In the genomic region with DNA sequence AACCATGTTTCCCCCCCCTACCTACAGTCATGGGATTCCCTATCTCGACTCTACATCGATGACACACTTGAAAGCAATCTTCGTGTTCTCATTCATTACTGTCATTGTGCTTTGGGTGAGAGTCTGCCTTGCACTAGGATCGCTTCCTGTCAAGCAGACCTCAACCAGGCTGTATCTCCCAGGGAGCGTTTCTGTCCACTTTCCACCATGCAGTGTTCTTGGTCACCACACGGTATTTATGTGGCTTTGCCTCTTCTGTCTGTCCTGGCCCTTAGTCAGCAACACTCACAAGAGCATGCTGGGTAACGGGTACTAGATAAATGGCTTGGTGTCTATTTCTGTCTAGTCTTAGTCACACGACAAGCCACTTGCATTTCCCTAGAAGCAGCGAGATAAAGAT, we compare ENCODE assay signal across 24 mouse cellular contexts. TPM values are rescaled to one million over a fixed set of nuclear protein-coding genes. Genes with fewer than 3 reads are reported as not detected.
DNase-seq lines count a peak whose midpoint lies in the region; ATAC-seq and TF ChIP-seq lines count a peak whose summit lies in the region.
"Had no signal": no experiment of that assay in that cellular context is flagged by ENCODE, and none has a peak within 500 bp of the region (broad histone marks: within the 10 kb centered on the region; RNA-seq: fewer than 3 reads in every experiment).

No protein-coding gene starts in this region.

- no peak for TF ChIP-seq EP300 in lung, postnatal 0 days (IDR thresholded peaks at IDR 0.05)

- no peak overlapping the region for H3K9ac ChIP-seq in lung, postnatal 0 days (replicated peaks; ENCODE audit: low read depth)
- H3K9ac ChIP-seq in forebrain, embryonic 12.5 days, result no peak overlapping the region
- H3K9ac ChIP-seq: embryonic facial prominence, embryonic 12.5 days; heart, embryonic 13.5 days; hindbrain, embryonic 12.5 days; limb, embryonic 12.5 days; liver, embryonic 13.5 days had no signal

- H3K4me1 ChIP-seq in lung, postnatal 0 days (ENCODE audit: insufficient read depth, low read depth, low read length), result no peaks in the 10 kb centered on the region
- no peaks in the 10 kb centered on the region for H3K4me1 ChIP-seq in forebrain, embryonic 12.5 days
- H3K4me1 ChIP-seq: embryonic facial prominence, embryonic 12.5 days had no signal

- H3K27me3 ChIP-seq in lung, postnatal 0 days (replicated peaks; ENCODE audit: insufficient read depth, low read length), result no peaks in the 10 kb centered on the region
- no peaks in the 10 kb centered on the region for H3K27me3 ChIP-seq in forebrain, embryonic 12.5 days
- H3K27me3 ChIP-seq: embryonic facial prominence, embryonic 12.5 days; hindbrain, embryonic 12.5 days; limb, embryonic 12.5 days; liver, embryonic 13.5 days had no signal

- WGBS in lung, postnatal 0 days, result 66% methylated on average over 9 of the region's 9 CpGs
- WGBS in forebrain, embryonic 12.5 days, result 91% methylated on average over 9 of the region's 9 CpGs

- peak; percentile 4 for DNase-seq in lung, postnatal 0 days (ENCODE audit: low spot score)
- no peak for DNase-seq in lung, postnatal 14 days
- peak; percentile 75 for DNase-seq in CD4-positive, CD25-positive, alpha-beta regulatory T cell, adult 2 months (ENCODE audit: low read depth, low spot score)
- no peak for DNase-seq in liver
- no peak for DNase-seq in layer of hippocampus, adult 9-10 months (ENCODE audit: low spot score)
- DNase-seq: adrenal gland, adult 8-10 months; cerebellum, adult 18-20 months; cerebellum, postnatal 14 days; gastrocnemius, adult 2 months; kidney, adult 2 months; kidney, postnatal 10 days; liver, embryonic 13.5 days; lung, adult 2 months; lung, postnatal 36 days; right cerebral cortex, postnatal 14 days had no signal

- no peak overlapping the region for H3K27ac ChIP-seq in lung, postnatal 0 days (ENCODE audit: low read length)
- no peak overlapping the region for H3K27ac ChIP-seq in forebrain, embryonic 12.5 days
- H3K27ac ChIP-seq: embryonic facial prominence, embryonic 12.5 days; gastrocnemius, adult 2 months; heart, embryonic 13.5 days; hindbrain, embryonic 12.5 days; limb, embryonic 12.5 days; liver, embryonic 13.5 days; midbrain, embryonic 10.5 days had no signal

- TF ChIP-seq CTCF in lung, postnatal 0 days (IDR thresholded peaks at IDR 0.05), result no peak

- no peak overlapping the region for H3K4me2 ChIP-seq in lung, postnatal 0 days (replicated peaks; ENCODE audit: low read depth, low read length)
- no peak overlapping the region for H3K4me2 ChIP-seq in forebrain, embryonic 12.5 days
- H3K4me2 ChIP-seq: embryonic facial prominence, embryonic 12.5 days; heart, embryonic 13.5 days; hindbrain, embryonic 12.5 days; limb, embryonic 12.5 days; liver, embryonic 13.5 days had no signal

- ATAC-seq in lung, postnatal 0 days, result no peak
- ATAC-seq in activated CD4-positive, CD25-positive, alpha-beta regulatory T cell, adult 4 months, result peak; percentile 74
- ATAC-seq in megakaryocyte progenitor cell, adult 5-6 weeks (replicated peaks; ENCODE audit: poor library complexity), result peak; percentile 25; the same call in 1 of the 2 replicates
- ATAC-seq in forebrain, embryonic 12.5 days (ENCODE audit: low FRiP score), result no peak
- ATAC-seq: midbrain, embryonic 16.5 days had no signal

- H3K9me3 ChIP-seq in lung, postnatal 0 days (ENCODE audit: low read length), result no peaks in the 10 kb centered on the region
- H3K9me3 ChIP-seq in forebrain, embryonic 12.5 days, result no peaks in the 10 kb centered on the region
- H3K9me3 ChIP-seq: embryonic facial prominence, embryonic 12.5 days; heart, embryonic 13.5 days; hindbrain, embryonic 12.5 days; limb, embryonic 12.5 days; liver, embryonic 13.5 days; midbrain, embryonic 10.5 days had no signal

- no peak overlapping the region for H3K4me3 ChIP-seq in lung, postnatal 0 days (ENCODE audit: low read depth, low read length)
- no peak overlapping the region for H3K4me3 ChIP-seq in forebrain, embryonic 12.5 days (replicated peaks)
- H3K4me3 ChIP-seq: embryonic facial prominence, embryonic 12.5 days; gastrocnemius, adult 2 months; heart, embryonic 13.5 days; hindbrain, embryonic 12.5 days; limb, embryonic 12.5 days; liver, embryonic 13.5 days; midbrain, embryonic 10.5 days had no signal

- H3K36me3 ChIP-seq in lung, postnatal 0 days (ENCODE audit: insufficient read depth, low read length), result 0 out of 2 replicates have a peak, but pooled peaks cover 17% of the 10 kb centered on the region
- H3K36me3 ChIP-seq in forebrain, embryonic 12.5 days (replicated peaks), result peaks cover 39% of the 10 kb centered on the region

RNA-seq across cellular contexts. Expression of a gene that starts 29.0 kb away (rescaled TPM):
- 9.2 and 12.7 TPM in 2 replicates for polyA plus RNA-seq in lung, postnatal 0 days (2015; fragmentation: Nextera tagmentation; extraction: Ambion mirVana)
- under 1 TPM in 1 of 2 experiments, not detected in 1; 0.26 TPM for polyA plus RNA-seq in activated CD4-positive, CD25-positive, alpha-beta regulatory T cell, adult 4 months (2017; shearing (Covaris generic))
- 0.20 and 0.30 TPM in 2 replicates for total RNA-seq in megakaryocyte progenitor cell, adult 5-6 weeks (2015)
- 0.33 and 0.34 TPM in 2 replicates for total RNA-seq in megakaryocyte progenitor cell, adult 5-6 weeks (2017)
- polyA plus RNA-seq in forebrain, embryonic 12.5 days (2016; fragmentation: Nextera tagmentation; extraction: Ambion mirVana), result 1.7 and 2.0 TPM in 2 replicates

RNA-seq across cellular contexts. Expression of a gene that starts 29.3 kb away (rescaled TPM):
- 1,283 and 1,300 TPM in 2 replicates for polyA plus RNA-seq in lung, postnatal 0 days (2015; fragmentation: Nextera tagmentation; extraction: Ambion mirVana)
- polyA plus RNA-seq in activated CD4-positive, CD25-positive, alpha-beta regulatory T cell, adult 4 months (2017; shearing (Covaris generic)), result 100 to 1,000 TPM; 693 to 929 TPM
- 307 and 338 TPM in 2 replicates for total RNA-seq in megakaryocyte progenitor cell, adult 5-6 weeks (2015)
- total RNA-seq in megakaryocyte progenitor cell, adult 5-6 weeks (2017), result 150 and 188 TPM in 2 replicates
- polyA plus RNA-seq in forebrain, embryonic 12.5 days (2016; fragmentation: Nextera tagmentation; extraction: Ambion mirVana), result 265 and 294 TPM in 2 replicates

Comparison
In these comparisons a context has a peak if more than half of its experiments do, and no peak if none do; other contexts are left out.
1. DNase-seq: peak in lung, postnatal 0 days (single experiment) and CD4-positive, CD25-positive, alpha-beta regulatory T cell, adult 2 months (single experiment); none in lung, postnatal 14 days (single experiment), liver (single experiment) and layer of hippocampus, adult 9-10 months (single experiment).
2. ATAC-seq: peak in activated CD4-positive, CD25-positive, alpha-beta regulatory T cell, adult 4 months (single experiment) and megakaryocyte progenitor cell, adult 5-6 weeks (single experiment); none in lung, postnatal 0 days (single experiment) and forebrain, embryonic 12.5 days (single experiment).